Comparison of ENCODE assay signal across 19 mouse cellular contexts in genomic region chr3:129596098-129596497, GRCm38 (mm10).
A peak's percentile ranks its signal among the peaks of the same experiment; 100 is the strongest.
DNase-seq lines count a peak whose midpoint lies in the region; ATAC-seq lines count a peak whose summit lies in the region.
"Had no signal": no experiment of that assay in that cellular context is flagged by ENCODE, and none has a peak within 500 bp of the region (broad histone marks: within the 10 kb centered on the region; RNA-seq: fewer than 3 reads in every experiment).

No protein-coding gene starts in this region.

- peak; percentile 66 for ATAC-seq in frontal cortex, adult (ENCODE audit: low TSS enrichment)
- ATAC-seq in erythroblast, adult 5-6 weeks (replicated peaks; ENCODE audit: low FRiP score, poor library complexity, severe bottlenecking) = no peak
- ATAC-seq: activated CD4-positive, CD25-positive, alpha-beta regulatory T cell, adult 4 months; CD4-positive, CD25-positive, alpha-beta regulatory T cell, adult 4 months; forebrain, embryonic 14.5 days; forebrain, embryonic 16.5 days; Patski had no signal

- no peak for DNase-seq in frontal cortex, postnatal 14 days (ENCODE audit: low spot score in 2 of 2)
- DNase-seq in brain, adult 2 months (ENCODE audit: low read depth, low spot score) = peak; percentile 52
- DNase-seq in yolk sac, embryonic 10.5 days (ENCODE audit: low spot score) = peak; percentile 36
- DNase-seq: adrenal gland, adult 2 months; adrenal gland, postnatal 10 days; adrenal gland, postnatal 25 days; B cell, adult 2 months; cerebellum, adult 11-12 months; cerebellum, adult 2 months; cerebellum, adult 9-10 months; cerebellum, postnatal 10 days; cerebellum, postnatal 25 days had no signal

Comparison
In these comparisons a context has a peak if more than half of its experiments do, and no peak if none do; other contexts are left out.
1. DNase-seq: peak in brain, adult 2 months (single experiment) and yolk sac, embryonic 10.5 days (single experiment); none in frontal cortex, postnatal 14 days (0 of 2).